Mouse (Mus musculus) stomach, postnatal 0 days (tissue): ENCODE data around the gene 2310061N02Rik. TPM values are rescaled to one million over a fixed set of nuclear protein-coding genes. Genes with fewer than 3 reads are reported as not detected.
"Not testable (repeated sequence)": the region's sequence is repeated elsewhere in the genome, so short reads cannot be mapped to it uniquely, and the experiment has no call there.

Experiments used
- ATAC-seq: fragments of 200-750 bp; cut with Nextera tagmentation; 2 replicates; pipeline ENCODE4 v1.8.0; 2017; ENCODE audit not compliant: low FRiP score, low TSS enrichment
- DNase-seq: peaks from one replicate; pipeline ENCODE4 v3.0.0-alpha.2; 2016; ENCODE audit warnings: low spot score
- H3K27ac ChIP-seq: fragments of 300-500 bp; sonication (generic); replicated peaks from 2 replicates; pipeline ENCODE4 v1.5.1; 2014; ENCODE audit warnings: mild to moderate bottlenecking, control low read depth
- H3K27me3 ChIP-seq: fragments of 300-500 bp; sonication (generic); 2 replicates; pipeline ENCODE4 v1.6.1; 2014; ENCODE audit warnings: low read length; ENCODE audit not compliant: control insufficient read depth, insufficient read depth
- H3K36me3 ChIP-seq: fragments of 300-500 bp; sonication (generic); 2 replicates; pipeline ENCODE4 v1.6.1; 2014; ENCODE audit warnings: low read length, mixed read lengths; ENCODE audit not compliant: control insufficient read depth, insufficient read depth
- H3K4me1 ChIP-seq: fragments of 300-500 bp; sonication (generic); replicated peaks from 2 replicates; pipeline ENCODE4 v1.6.1; 2014; ENCODE audit warnings: antibody characterized with exemption; ENCODE audit not compliant: control insufficient read depth, insufficient read depth
- H3K4me2 ChIP-seq: fragments of 300-500 bp; sonication (generic); replicated peaks from 2 replicates; pipeline ENCODE4 v1.6.1; 2014; ENCODE audit warnings: low read depth, mild to moderate bottlenecking, control low read depth, moderate library complexity
- H3K4me3 ChIP-seq: fragments of 300-500 bp; sonication (generic); 2 replicates; pipeline ENCODE4 v1.5.1; 2014; ENCODE audit warnings: low read depth, low read length, control low read depth
- H3K9ac ChIP-seq: fragments of 300-500 bp; sonication (generic); 2 replicates; pipeline ENCODE4 v1.6.1; 2014; ENCODE audit warnings: mild to moderate bottlenecking, low read length, control low read depth, mixed read lengths
- H3K9me3 ChIP-seq: fragments of 300-500 bp; sonication (generic); 2 replicates; pipeline ENCODE4 v1.6.1; 2016; ENCODE audit warnings: low read length; ENCODE audit not compliant: control insufficient read depth
- CTCF ChIP-seq: IDR thresholded peaks from 2 replicates; pipeline ENCODE4 v1.5.1; 2016; ENCODE audit warnings: antibody characterized with exemption, low read depth, mild to moderate bottlenecking, moderate library complexity
- EP300 ChIP-seq: optimal IDR thresholded peaks from 2 replicates; pipeline ENCODE3; 2016; ENCODE audit warnings: antibody characterized with exemption
- WGBS: fragments of 180-500 bp; shearing (Covaris S2); extraction: QIAGEN DNeasy Blood & Tissue Kit; methylation state at CpG from one replicate; pipeline ENCODE4 v1.1.7; 2014; 5-methylcytosine and 5-hydroxymethylcytosine counted together
- polyA plus RNA-seq: library from polyadenylated mRNA; unstranded; fragments of >200 nt; fragmentation: Nextera tagmentation; extraction: Ambion mirVana; gene quantifications from 2 replicates; pipeline ENCODE4 v1.2.1, GENCODE M21; 2015

Gene 2310061N02Rik
- polyA plus RNA-seq: not detected in 2 replicates

GRCm38 (mm10) chr16:88707496-88708012 is at the start of gene 2310061N02Rik:
Gene 2310061N02Rik (minus strand): TSS chr16:88707962.
- H3K27ac ChIP-seq: no peak within 1 kb of the TSS
- no peak within 1 kb of the TSS for H3K4me3 ChIP-seq
- no peak for ATAC-seq
- no peaks in the 10 kb centered on the region for H3K4me1 ChIP-seq
- H3K27me3 ChIP-seq: no peaks in the 10 kb centered on the region
- no peaks in the 10 kb centered on the region for H3K36me3 ChIP-seq
- H3K4me2 ChIP-seq: no peak within 1 kb of the TSS
- DNase-seq: no peak
- no peaks in the 10 kb centered on the region for H3K9me3 ChIP-seq
- WGBS: 84% methylated on average over 10 of the region's 10 CpGs
- TF ChIP-seq CTCF (no peak), EP300 (no peak)
- no peak within 1 kb of the TSS for H3K9ac ChIP-seq

- H3K9ac ChIP-seq, DNase-seq, H3K9me3 ChIP-seq, H3K27me3 ChIP-seq, H3K4me2 ChIP-seq, H3K4me3 ChIP-seq, H3K36me3 ChIP-seq, H3K27ac ChIP-seq, ATAC-seq, H3K4me1 ChIP-seq: not testable (repeated sequence)
- 84% methylated on average over 3 of the region's 3 CpGs for WGBS
These were observed 43.8 kb upstream of the 2310061N02Rik start, which contains the start of gene Krtap13 for GRCm38 (mm10) chr16:88751535-88751934. Gene Krtap13 (minus strand): TSS chr16:88751635.

DNA sequence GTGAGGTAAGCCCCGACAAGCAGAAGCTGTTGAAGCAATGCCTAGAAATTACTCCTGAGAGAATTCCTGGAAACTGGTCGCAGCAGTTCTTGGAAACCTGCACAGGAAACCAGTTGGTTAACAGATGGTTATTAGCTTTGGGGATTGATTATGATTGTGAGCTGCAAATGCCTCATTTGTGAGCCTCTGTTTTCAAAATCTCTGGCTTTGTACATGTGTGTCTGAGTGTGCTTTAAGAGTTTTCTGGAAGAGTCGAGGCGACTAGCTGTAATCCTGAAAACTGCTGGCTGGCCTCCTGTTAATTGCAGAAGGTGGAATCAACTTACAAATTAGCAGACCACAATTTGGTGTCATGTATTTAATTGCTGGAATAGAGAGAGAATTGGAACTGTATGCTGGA is 40.2 kb upstream of the 2310061N02Rik start:
- Histone ChIP-seq H3K4me3 (no peak overlapping the region), H3K9ac (no peak overlapping the region), H3K9me3 (no peaks in the 10 kb centered on the region), H3K27me3 (no peaks in the 10 kb centered on the region), H3K27ac (no peak overlapping the region), H3K36me3 (no peaks in the 10 kb centered on the region), H3K4me1 (no peaks in the 10 kb centered on the region), H3K4me2 (no peak overlapping the region)
- no peak for TF ChIP-seq EP300
- no peak for TF ChIP-seq CTCF
- ATAC-seq (no peak), DNase-seq (no peak)
- WGBS: 70% methylated on average over 4 of the region's 4 CpGs

GRCm38 (mm10) chr16:88744750-88745340 is 37.1 kb upstream of the 2310061N02Rik start:
- ATAC-seq (peak; percentile 47; the same call in 1 of the 2 replicates), DNase-seq (no peak)
- Histone ChIP-seq H3K9ac (no peak overlapping the region), H3K4me3 (no peak overlapping the region), H3K27ac (no peak overlapping the region), H3K4me1 (no peaks in the 10 kb centered on the region), H3K36me3 (no peaks in the 10 kb centered on the region), H3K27me3 (no peaks in the 10 kb centered on the region), H3K9me3 (no peaks in the 10 kb centered on the region), H3K4me2 (no peak overlapping the region)
- no peak for TF ChIP-seq CTCF
- no peak for TF ChIP-seq EP300
- WGBS: 40% methylated on average over 4 of the region's 4 CpGs

GRCm38 (mm10) chr16:88735391-88735790 is 27.6 kb upstream of the 2310061N02Rik start:
- 24% methylated on average over 2 of the region's 2 CpGs for WGBS
- H3K9me3 ChIP-seq: no peaks in the 10 kb centered on the region
- DNase-seq (no peak), ATAC-seq (no peak)
- no peak overlapping the region for H3K4me3 ChIP-seq
- no peak overlapping the region for H3K27ac ChIP-seq
- no peak overlapping the region for H3K4me2 ChIP-seq
- H3K9ac ChIP-seq: no peak overlapping the region
- no peaks in the 10 kb centered on the region for H3K36me3 ChIP-seq
- no peaks in the 10 kb centered on the region for H3K4me1 ChIP-seq
- no peaks in the 10 kb centered on the region for H3K27me3 ChIP-seq
- no peak for TF ChIP-seq EP300
- no peak for TF ChIP-seq CTCF

- Histone ChIP-seq H3K27me3 (no peaks in the 10 kb centered on the region), H3K27ac (no peak within 1 kb of the TSS), H3K4me3 (no peak within 1 kb of the TSS), H3K9ac (no peak within 1 kb of the TSS), H3K4me1 (no peaks in the 10 kb centered on the region), H3K9me3 (no peaks in the 10 kb centered on the region), H3K36me3 (no peaks in the 10 kb centered on the region), H3K4me2 (no peak within 1 kb of the TSS)
- 82% methylated on average over 4 of the region's 4 CpGs for WGBS
- DNase-seq: no peak
- TF ChIP-seq CTCF: no peak
- TF ChIP-seq EP300: no peak
- no peak for ATAC-seq
These were observed 21.1 kb upstream of the 2310061N02Rik start, which contains the start of gene Krtap13-1 for GRCm38 (mm10) chr16:88728812-88729275. Gene Krtap13-1 (plus strand): TSS chr16:88728862.
